Comparison of ENCODE assay signal across 8 mouse cellular contexts in the genomic region with DNA sequence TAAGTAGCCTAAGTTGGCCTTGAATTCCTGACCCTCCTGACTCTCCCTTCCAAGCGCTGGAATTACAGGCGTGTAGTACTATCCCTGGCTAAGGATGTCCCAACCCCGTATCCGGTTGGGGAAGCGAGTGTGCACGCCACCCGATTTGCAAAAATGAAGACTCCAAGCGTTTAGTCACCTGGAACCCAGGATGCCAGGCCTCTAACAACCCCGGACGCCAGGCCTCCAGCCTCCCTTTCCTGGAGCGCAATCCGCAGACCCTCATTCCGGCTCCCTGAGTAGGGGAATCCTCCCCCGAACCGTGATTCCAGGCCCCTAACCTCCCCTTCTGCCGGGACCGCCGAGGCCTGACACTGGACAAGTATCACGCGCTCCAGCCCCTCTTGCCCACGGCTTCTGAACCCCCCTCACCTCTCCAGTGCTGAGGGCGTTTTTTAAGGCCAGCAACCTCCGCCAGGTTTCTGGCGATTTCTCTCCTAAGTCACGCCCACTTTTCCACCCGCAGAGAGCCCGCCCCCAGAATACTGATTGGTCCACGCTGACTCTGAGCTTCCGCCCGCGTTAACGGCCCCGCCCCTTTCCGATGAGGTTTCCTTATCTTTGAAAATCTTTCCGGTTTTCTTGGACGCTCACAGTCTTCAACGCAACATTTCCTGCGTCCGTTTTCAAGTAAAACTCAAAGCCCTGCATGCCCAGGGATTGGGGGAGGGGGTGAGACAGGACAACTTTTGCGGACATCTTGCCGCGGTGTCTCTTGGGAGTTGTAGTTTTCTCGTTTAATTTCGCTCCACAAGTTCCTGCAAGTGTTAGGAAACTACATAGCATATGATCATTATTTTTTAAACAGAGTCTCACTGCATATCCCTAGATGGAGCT. TPM values are rescaled to one million over a fixed set of nuclear protein-coding genes. Genes with fewer than 3 reads are reported as not detected.
DNase-seq lines count a peak whose midpoint lies in the region; ATAC-seq and TF ChIP-seq lines count a peak whose summit lies in the region.

A gene (minus strand): TSS at position 495 of the 876 bp plus-strand sequence.

- H3K4me3 ChIP-seq in C2C12 (ENCODE audit: insufficient read depth, poor library complexity, severe bottlenecking): peak within 1 kb of the TSS; percentile 53
- peak within 1 kb of the TSS; percentile 79 for H3K4me3 ChIP-seq in erythroblast, embryonic 14.5 days (replicated peaks)
- peak within 1 kb of the TSS; percentile 74 for H3K4me3 ChIP-seq in heart, embryonic 12.5 days
- peak within 1 kb of the TSS; percentile 69 for H3K4me3 ChIP-seq in kidney, postnatal 0 days (replicated peaks; ENCODE audit: low read depth, low read length)
- peak within 1 kb of the TSS; percentile 67 for H3K4me3 ChIP-seq in liver, embryonic 11.5 days (ENCODE audit: low read depth, low read length)
- peak within 1 kb of the TSS; percentile 80 for H3K4me3 ChIP-seq in stomach, embryonic 14.5 days (ENCODE audit: low read depth, low read length)

- peaks cover 64% of the 10 kb centered on the region for H3K4me1 ChIP-seq in erythroblast, embryonic 14.5 days (ENCODE audit: control insufficient read depth)
- H3K4me1 ChIP-seq in heart, embryonic 12.5 days (replicated peaks): peaks cover 20% of the 10 kb centered on the region
- H3K4me1 ChIP-seq in kidney, postnatal 0 days (replicated peaks; ENCODE audit: insufficient read depth, low read length): peaks cover 14% of the 10 kb centered on the region
- H3K4me1 ChIP-seq in liver, embryonic 11.5 days (replicated peaks; ENCODE audit: control insufficient read depth, insufficient read depth, low read length): peaks cover 24% of the 10 kb centered on the region
- 0 out of 2 replicates have a peak, but pooled peaks cover 3% of the 10 kb centered on the region for H3K4me1 ChIP-seq in stomach, embryonic 14.5 days (ENCODE audit: control insufficient read depth, insufficient read depth, low read length)

- H3K9ac ChIP-seq in heart, embryonic 12.5 days: peak within 1 kb of the TSS; percentile 83
- peak within 1 kb of the TSS; percentile 75 for H3K9ac ChIP-seq in kidney, postnatal 0 days (ENCODE audit: low read depth, low read length)
- peak within 1 kb of the TSS; percentile 72 for H3K9ac ChIP-seq in liver, embryonic 11.5 days (ENCODE audit: low read depth, low read length)
- peak within 1 kb of the TSS; percentile 72 for H3K9ac ChIP-seq in stomach, embryonic 14.5 days (replicated peaks; ENCODE audit: low read depth, low read length)

- H3ac ChIP-seq in C2C12 (ENCODE audit: control insufficient read depth, insufficient read length, low read depth): peak within 1 kb of the TSS; percentile 63

- H3K9me3 ChIP-seq in erythroblast, embryonic 14.5 days (ENCODE audit: control insufficient read depth, low read length): no peaks in the 10 kb centered on the region
- no peaks in the 10 kb centered on the region for H3K9me3 ChIP-seq in heart, embryonic 12.5 days (replicated peaks)
- no peaks in the 10 kb centered on the region for H3K9me3 ChIP-seq in kidney, postnatal 0 days (replicated peaks; ENCODE audit: low read length)
- no peaks in the 10 kb centered on the region for H3K9me3 ChIP-seq in liver, embryonic 11.5 days (ENCODE audit: control insufficient read depth, low read length)
- H3K9me3 ChIP-seq in stomach, embryonic 14.5 days (ENCODE audit: control insufficient read depth, low read depth, low read length): no peaks in the 10 kb centered on the region

- peak within 1 kb of the TSS; percentile 82 for H3K4me2 ChIP-seq in heart, embryonic 12.5 days
- peak within 1 kb of the TSS; percentile 79 for H3K4me2 ChIP-seq in kidney, postnatal 0 days (ENCODE audit: low read length)
- H3K4me2 ChIP-seq in liver, embryonic 11.5 days: peak within 1 kb of the TSS; percentile 99
- peak within 1 kb of the TSS; percentile 91 for H3K4me2 ChIP-seq in stomach, embryonic 14.5 days (replicated peaks; ENCODE audit: low read depth, low read length)

- peak within 1 kb of the TSS; percentile 80 for H3K27ac ChIP-seq in heart, embryonic 12.5 days (ENCODE audit: poor library complexity, severe bottlenecking)
- H3K27ac ChIP-seq in kidney, postnatal 0 days: peak within 1 kb of the TSS; percentile 92
- H3K27ac ChIP-seq in liver, embryonic 11.5 days (ENCODE audit: low read depth, low read length): peak within 1 kb of the TSS; percentile 84
- H3K27ac ChIP-seq in stomach, embryonic 14.5 days (ENCODE audit: low read length): peak within 1 kb of the TSS; percentile 92

- peaks cover 8% of the 10 kb centered on the region for H3K36me3 ChIP-seq in C2C12 (ENCODE audit: control insufficient read depth, insufficient read depth)
- peaks cover 44% of the 10 kb centered on the region for H3K36me3 ChIP-seq in erythroblast, embryonic 14.5 days (ENCODE audit: control insufficient read depth)
- H3K36me3 ChIP-seq in heart, embryonic 12.5 days: peaks cover 28% of the 10 kb centered on the region
- no peaks in the 10 kb centered on the region for H3K36me3 ChIP-seq in kidney, postnatal 0 days (ENCODE audit: insufficient read depth, low read length)
- H3K36me3 ChIP-seq in liver, embryonic 11.5 days (ENCODE audit: control insufficient read depth, insufficient read depth, low read length): peaks cover 6% of the 10 kb centered on the region; the same call in 1 of the 2 replicates
- peaks cover 6% of the 10 kb centered on the region; the same call in 1 of the 2 replicates for H3K36me3 ChIP-seq in stomach, embryonic 14.5 days (ENCODE audit: control insufficient read depth, insufficient read depth, low read length)

- TF ChIP-seq CTCF in C2C12 (IDR thresholded peaks at IDR 0.05; ENCODE audit: control insufficient read depth, insufficient read depth, insufficient read length): no peak
- no peak for TF ChIP-seq CTCF in brain, embryonic 14.5 days (IDR thresholded peaks at IDR 0.05; ENCODE audit: borderline replicate concordance, extremely low read depth, insufficient read depth, insufficient read length)
- TF ChIP-seq CTCF in kidney, postnatal 0 days (IDR thresholded peaks at IDR 0.05; ENCODE audit: low read depth): no peak

- no peaks in the 10 kb centered on the region for H3K27me3 ChIP-seq in C2C12 (ENCODE audit: control insufficient read depth, insufficient read depth, insufficient read length)
- no peaks in the 10 kb centered on the region for H3K27me3 ChIP-seq in erythroblast, embryonic 14.5 days (ENCODE audit: control insufficient read depth)
- H3K27me3 ChIP-seq in heart, embryonic 12.5 days (replicated peaks): no peaks in the 10 kb centered on the region
- no peaks in the 10 kb centered on the region for H3K27me3 ChIP-seq in kidney, postnatal 0 days (ENCODE audit: insufficient read depth, low read length)
- no peaks in the 10 kb centered on the region for H3K27me3 ChIP-seq in liver, embryonic 11.5 days (replicated peaks; ENCODE audit: control insufficient read depth, insufficient read depth, low read length)
- no peaks in the 10 kb centered on the region for H3K27me3 ChIP-seq in stomach, embryonic 14.5 days (ENCODE audit: control insufficient read depth, insufficient read depth, low read length)

- peak; percentile 23; the same call in 1 of the 2 replicates for TF ChIP-seq POLR2A in brain, embryonic 14.5 days (IDR thresholded peaks at IDR 0.05; ENCODE audit: borderline replicate concordance, extremely low read depth, insufficient read depth, insufficient read length, poor library complexity, severe bottlenecking)

- H3K79me2 ChIP-seq in C2C12 (ENCODE audit: control insufficient read depth, insufficient read depth): no peaks in the 10 kb centered on the region

- H3K79me3 ChIP-seq in C2C12 (ENCODE audit: low read depth): no peaks in the 10 kb centered on the region

- ATAC-seq in heart, embryonic 12.5 days (ENCODE audit: insufficient number of reproducible peaks, low FRiP score): peak; percentile 91
- ATAC-seq in kidney, postnatal 0 days (replicated peaks; ENCODE audit: low FRiP score, low read depth): peak; percentile 88
- peak; percentile 76 for ATAC-seq in liver, embryonic 11.5 days (replicated peaks; ENCODE audit: low FRiP score)
- ATAC-seq in stomach, embryonic 14.5 days (ENCODE audit: insufficient number of reproducible peaks, insufficient read depth, low FRiP score, low read depth): peak; percentile 87

- peak; percentile 96 for DNase-seq in brain, embryonic 14.5 days (ENCODE audit: low read depth)
- peak; percentile 99 for DNase-seq in kidney, postnatal 0 days (ENCODE audit: low spot score)
- peak; percentile 95 for DNase-seq in liver, embryonic 11.5 days (ENCODE audit: low spot score)
- DNase-seq in naive thymus-derived CD4-positive, alpha-beta T cell, adult 2 months (ENCODE audit: low read depth): peak; percentile 96

- WGBS in heart, embryonic 12.5 days: under 1% methylated on average over 44 of the region's 44 CpGs
- under 1% methylated on average over 44 of the region's 44 CpGs for WGBS in kidney, postnatal 0 days
- WGBS in liver, embryonic 11.5 days: under 1% methylated on average over 44 of the region's 44 CpGs
- WGBS in stomach, embryonic 14.5 days: under 1% methylated on average over 44 of the region's 44 CpGs

TF ChIP-seq in C2C12, 6 proteins besides CTCF, POLR2A, EP300 and RAD21:
- TF ChIP-seq CEBPB (IDR thresholded peaks at IDR 0.05; ENCODE audit: low read depth) (no peak), USF1 (IDR thresholded peaks at IDR 0.05; ENCODE audit: low read depth) (no peak), MYOG (IDR thresholded peaks at IDR 0.05; ENCODE audit: control insufficient read depth, extremely low read depth, insufficient read length) (no peak), FOSL1 (IDR thresholded peaks at IDR 0.05; ENCODE audit: insufficient read depth, low read length, poor library complexity, severe bottlenecking) (no peak), MAX (IDR thresholded peaks at IDR 0.05) (no peak), MYOD1 (IDR thresholded peaks at IDR 0.05; ENCODE audit: control insufficient read depth, insufficient read length, low read depth) (no peak)

RNA-seq across cellular contexts. Expression of the gene that starts here (rescaled TPM):
- 115 TPM for polyA plus RNA-seq in C2C12 (2012; fragmentation: generic; extraction: Trizol)
- polyA plus RNA-seq in brain, embryonic 14.5 days (2012; rRNA removed): 92.0 and 111 TPM in 2 replicates
- polyA plus RNA-seq in erythroblast, embryonic 14.5 days (2012): 54.7 and 66.6 TPM in 2 replicates
- 176 and 185 TPM in 2 replicates for polyA plus RNA-seq in heart, embryonic 12.5 days (2016; fragmentation: Nextera tagmentation; extraction: Ambion mirVana)
- polyA plus RNA-seq in kidney, postnatal 0 days (2015; fragmentation: Nextera tagmentation; extraction: Ambion mirVana): 246 and 265 TPM in 2 replicates
- polyA plus RNA-seq in liver, embryonic 11.5 days (2014; fragmentation: Nextera tagmentation; extraction: Ambion mirVana): 149 and 153 TPM in 2 replicates
- 199 TPM in 2 replicates for polyA plus RNA-seq in stomach, embryonic 14.5 days (2014; fragmentation: Nextera tagmentation; extraction: Ambion mirVana)

Comparison
In these comparisons a context has a peak if more than half of its experiments do, and no peak if none do; other contexts are left out.
1. Peak in every context shown above with its lines: DNase-seq, ATAC-seq, H3K4me3 ChIP-seq and H3K27ac ChIP-seq.